Mouse (Mus musculus) heart, postnatal 0 days (tissue): ENCODE results near the gene Phlda1. TPM values are rescaled to one million over a fixed set of nuclear protein-coding genes. Genes with fewer than 3 reads are reported as not detected.

Experiments
- ATAC-seq: fragments of 200-750 bp; cut with Nextera tagmentation; 2 replicates; pipeline ENCODE4 v1.8.0; 2017; ENCODE audit warnings: low read depth, moderate number of reproducible peaks, moderate library complexity; ENCODE audit not compliant: insufficient read depth
- DNase-seq: peaks from one replicate; pipeline ENCODE4 v3.0.0-alpha.2; 2016; ENCODE audit warnings: low spot score
- H3K27ac ChIP-seq: fragments of 300-500 bp; sonication (generic); 2 replicates; pipeline ENCODE4 v1.5.1; 2014; ENCODE audit warnings: low read depth, mild to moderate bottlenecking
- H3K27me3 ChIP-seq: fragments of 300-500 bp; sonication (generic); 2 replicates; pipeline ENCODE4 v1.6.1; 2014; ENCODE audit warnings: low read length, mixed read lengths; ENCODE audit not compliant: control insufficient read depth, insufficient read depth
- H3K36me3 ChIP-seq: fragments of 300-500 bp; sonication (generic); replicated peaks from 2 replicates; pipeline ENCODE4 v1.6.1; 2014; ENCODE audit warnings: low read length, mixed read lengths; ENCODE audit not compliant: control insufficient read depth, insufficient read depth
- H3K4me1 ChIP-seq: fragments of 300-500 bp; sonication (generic); 2 replicates; pipeline ENCODE4 v1.6.1; 2014; ENCODE audit warnings: antibody characterized with exemption; ENCODE audit not compliant: control insufficient read depth, insufficient read depth
- H3K4me2 ChIP-seq: fragments of 300-500 bp; sonication (generic); 2 replicates; pipeline ENCODE4 v1.6.1; 2014; ENCODE audit warnings: low read depth, mild to moderate bottlenecking, low read length, moderate library complexity
- H3K4me3 ChIP-seq: fragments of 300-500 bp; sonication (generic); 2 replicates; pipeline ENCODE4 v1.5.1; 2014; ENCODE audit warnings: low read depth, low read length
- H3K9ac ChIP-seq: fragments of 300-500 bp; sonication (generic); replicated peaks from 2 replicates; pipeline ENCODE4 v1.6.1; 2014; ENCODE audit warnings: low read depth, low read length, mixed read lengths
- H3K9me3 ChIP-seq: fragments of 300-500 bp; sonication (generic); replicated peaks from 2 replicates; pipeline ENCODE4 v1.6.1; 2016; ENCODE audit warnings: low read length; ENCODE audit not compliant: control insufficient read depth
- CTCF ChIP-seq: IDR thresholded peaks from 2 replicates; pipeline ENCODE4 v1.5.1; 2016; ENCODE audit warnings: antibody characterized with exemption, control low read depth, low read depth
- EP300 ChIP-seq: IDR thresholded peaks from 2 replicates; pipeline ENCODE4 v1.6.1; 2016; ENCODE audit warnings: antibody characterized with exemption, low read depth
- WGBS: fragments of 180-500 bp; shearing (Covaris S2); extraction: QIAGEN DNeasy Blood & Tissue Kit; methylation state at CpG from one replicate; pipeline ENCODE4 v1.1.7; 2014; 5-methylcytosine and 5-hydroxymethylcytosine counted together
- polyA plus RNA-seq: library from polyadenylated mRNA; unstranded; fragments of >200 nt; fragmentation: Nextera tagmentation; extraction: Ambion mirVana; gene quantifications from 2 replicates; pipeline ENCODE4 v1.2.1, GENCODE M21; 2015
- total RNA-seq: library from RNA; depleted of rRNA; stranded (reverse); fragments of >200 nt; gene quantifications from 2 replicates; pipeline ENCODE4 v1.2.3, GENCODE M21; 2014; ENCODE audit warnings: low replicate concordance

Gene Phlda1
- total and polyA plus RNA-seq, 2 experiments from 2014 or later = 3.0 to 26.3 TPM

DNA sequence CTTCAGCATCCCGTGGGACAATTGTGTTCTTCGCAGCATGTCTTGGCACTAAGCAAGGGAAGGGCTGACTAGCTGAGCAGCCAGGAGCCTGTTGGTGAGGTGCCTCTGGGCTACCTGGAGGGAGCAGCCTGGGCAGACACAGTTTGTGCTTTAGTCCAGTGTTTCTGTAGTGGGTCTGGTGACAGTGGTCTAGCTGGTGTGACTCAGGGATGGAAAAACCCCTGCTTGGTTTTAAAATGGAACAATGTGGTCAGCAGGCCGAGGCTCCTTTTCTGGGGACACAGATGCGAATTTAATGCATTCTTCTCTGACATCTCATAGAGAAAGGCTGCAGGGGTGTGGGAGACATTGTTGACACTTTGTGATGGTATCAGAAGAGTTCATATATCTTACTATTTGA lies 16.1 kb downstream of the Phlda1 start:
- no peaks in the 10 kb centered on the region for H3K27me3 ChIP-seq
- no peak overlapping the region for H3K4me2 ChIP-seq
- H3K27ac ChIP-seq = no peak overlapping the region
- DNase-seq = no peak
- ATAC-seq = no peak
- peaks cover 13% of the 10 kb centered on the region; the same call in 1 of the 2 replicates for H3K4me1 ChIP-seq
- H3K9me3 ChIP-seq = no peaks in the 10 kb centered on the region
- H3K36me3 ChIP-seq = no peaks in the 10 kb centered on the region
- no peak overlapping the region for H3K4me3 ChIP-seq
- 73% methylated on average over 4 of the region's 4 CpGs for WGBS
- H3K9ac ChIP-seq = no peak overlapping the region
- TF ChIP-seq EP300 (no peak), CTCF (no peak)

DNA sequence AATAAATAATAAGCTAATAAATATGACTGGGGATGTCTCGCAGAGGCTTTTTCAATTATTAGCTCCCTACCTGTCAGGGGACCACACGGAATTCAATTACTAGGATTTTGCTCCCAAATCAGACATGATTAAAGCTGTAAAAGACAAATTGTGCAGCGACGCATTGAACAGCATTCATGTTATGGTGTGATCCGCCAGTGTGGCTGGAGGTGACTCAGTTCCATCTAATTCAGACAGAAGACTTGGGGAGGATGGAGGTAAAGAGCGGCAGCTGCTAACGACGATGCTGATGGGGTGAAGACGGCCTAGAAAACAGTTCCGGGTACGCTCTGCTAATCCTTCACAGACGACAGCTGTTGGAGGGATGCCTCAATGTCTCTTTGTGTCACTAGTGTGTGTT lies 17.8 kb downstream of the Phlda1 start:
- 88% methylated on average over 12 of the region's 12 CpGs for WGBS
- peaks cover 22% of the 10 kb centered on the region for H3K4me1 ChIP-seq
- H3K27me3 ChIP-seq = no peaks in the 10 kb centered on the region

GRCm38 (mm10) chr10:111527057-111527456 lies 21.0 kb downstream of the Phlda1 start:
- H3K27me3 ChIP-seq = no peaks in the 10 kb centered on the region
- ATAC-seq (no peak), DNase-seq (no peak)
- no peak overlapping the region for H3K4me3 ChIP-seq
- WGBS = 69% methylated on average over 5 of the region's 5 CpGs
- TF ChIP-seq EP300 (no peak), CTCF (no peak)
- no peak overlapping the region for H3K4me2 ChIP-seq
- H3K9ac ChIP-seq = no peak overlapping the region
- peaks cover 14% of the 10 kb centered on the region for H3K4me1 ChIP-seq
- no peaks in the 10 kb centered on the region for H3K36me3 ChIP-seq
- no peak overlapping the region for H3K27ac ChIP-seq
- no peaks in the 10 kb centered on the region for H3K9me3 ChIP-seq

More for the DNA sequence above, 17.8 kb downstream of the Phlda1 start:
- Histone ChIP-seq H3K4me2 (no peak overlapping the region), H3K27ac (no peak overlapping the region), H3K36me3 (no peaks in the 10 kb centered on the region), H3K9ac (no peak overlapping the region), H3K9me3 (no peaks in the 10 kb centered on the region), H3K4me3 (no peak overlapping the region)
- no peak for TF ChIP-seq CTCF
- no peak for TF ChIP-seq EP300
- ATAC-seq = no peak
- no peak for DNase-seq

DNA sequence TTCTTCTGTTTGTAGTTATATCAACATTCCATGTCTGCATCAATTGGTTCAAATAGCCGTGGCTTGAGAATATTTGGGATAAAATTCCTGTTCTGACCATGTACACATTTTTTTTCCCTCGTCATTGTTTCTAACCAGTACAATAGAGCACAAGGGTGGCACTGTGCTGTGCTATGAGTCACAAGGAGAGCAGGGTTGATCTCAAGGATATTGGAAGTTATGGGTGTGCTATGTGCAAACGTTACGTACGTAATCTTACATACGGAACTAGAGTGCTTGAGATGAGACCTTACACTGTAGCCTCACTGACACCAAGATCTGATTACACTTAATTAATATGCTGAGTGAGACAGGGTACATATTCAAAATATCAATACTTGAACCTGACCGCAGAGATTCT lies 21.5 kb downstream of the Phlda1 start:
- Histone ChIP-seq H3K9ac (no peak overlapping the region), H3K9me3 (no peaks in the 10 kb centered on the region), H3K4me3 (no peak overlapping the region), H3K27ac (no peak overlapping the region), H3K36me3 (no peaks in the 10 kb centered on the region), H3K4me2 (no peak overlapping the region), H3K4me1 (peaks cover 14% of the 10 kb centered on the region), H3K27me3 (no peaks in the 10 kb centered on the region)
- DNase-seq (no peak), ATAC-seq (no peak)
- 85% methylated on average over 7 of the region's 7 CpGs for WGBS
- no peak for TF ChIP-seq EP300
- no peak for TF ChIP-seq CTCF

GRCm38 (mm10) chr10:111528283-111528682 lies 22.2 kb downstream of the Phlda1 start:
- Histone ChIP-seq H3K4me3 (no peak overlapping the region), H3K4me1 (peaks cover 14% of the 10 kb centered on the region), H3K27ac (no peak overlapping the region), H3K4me2 (no peak overlapping the region), H3K9me3 (no peaks in the 10 kb centered on the region), H3K27me3 (no peaks in the 10 kb centered on the region), H3K36me3 (no peaks in the 10 kb centered on the region), H3K9ac (no peak overlapping the region)
- TF ChIP-seq EP300 = no peak
- no peak for TF ChIP-seq CTCF
- ATAC-seq (no peak), DNase-seq (no peak)
- 65% methylated on average over 4 of the region's 4 CpGs for WGBS

DNA sequence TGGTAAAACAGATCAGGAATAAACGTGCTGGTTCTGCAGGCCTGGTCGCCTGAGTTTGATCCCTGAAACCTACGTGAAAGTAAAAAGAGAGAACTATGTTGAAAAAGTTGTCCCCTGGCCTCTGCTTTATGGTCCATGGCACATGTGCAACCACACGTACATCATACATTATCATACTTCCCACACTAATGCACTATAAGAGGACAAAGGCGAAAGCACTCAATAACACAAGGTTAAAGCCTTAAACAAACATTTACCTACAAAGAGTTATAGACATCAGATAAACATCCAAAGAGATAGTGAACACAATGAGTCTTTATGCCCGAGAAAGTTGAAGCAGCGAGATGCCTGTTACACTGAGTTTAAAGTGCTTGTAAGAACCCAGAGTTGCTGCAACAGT lies 24.3 kb downstream of the Phlda1 start:
- no peaks in the 10 kb centered on the region for H3K36me3 ChIP-seq
- ATAC-seq (no peak), DNase-seq (no peak)
- no peaks in the 10 kb centered on the region for H3K27me3 ChIP-seq
- no peak overlapping the region for H3K27ac ChIP-seq
- no peak for TF ChIP-seq CTCF
- no peak for TF ChIP-seq EP300
- peaks cover 14% of the 10 kb centered on the region for H3K4me1 ChIP-seq
- no peak overlapping the region for H3K9ac ChIP-seq
- WGBS = 86% methylated on average over 7 of the region's 7 CpGs
- no peak overlapping the region for H3K4me3 ChIP-seq
- no peaks in the 10 kb centered on the region for H3K9me3 ChIP-seq
- no peak overlapping the region for H3K4me2 ChIP-seq
